Comparison of ENCODE assay signal across 17 mouse cellular contexts in genomic region chr17:62713455-62713854, GRCm38 (mm10).
"Had no signal": no experiment of that assay in that cellular context is flagged by ENCODE, and none has a peak within 500 bp of the region (broad histone marks: within the 10 kb centered on the region; RNA-seq: fewer than 3 reads in every experiment).

No protein-coding gene starts in this region.

- H3K9ac ChIP-seq: liver, embryonic 13.5 days; liver, embryonic 15.5 days; liver, postnatal 0 days; lung, embryonic 15.5 days; midbrain, embryonic 13.5 days; midbrain, embryonic 15.5 days; neural tube, embryonic 12.5 days; stomach, embryonic 15.5 days had no signal

- H3K36me3 ChIP-seq: liver, embryonic 13.5 days; liver, embryonic 15.5 days; lung, embryonic 15.5 days; midbrain, embryonic 13.5 days; midbrain, embryonic 15.5 days; neural tube, embryonic 12.5 days; stomach, embryonic 15.5 days had no signal

- H3K4me3 ChIP-seq: liver, embryonic 13.5 days; liver, embryonic 15.5 days; lung, embryonic 15.5 days; megakaryocyte, embryonic 14.5 days; midbrain, embryonic 13.5 days; midbrain, embryonic 15.5 days; neural tube, embryonic 12.5 days; stomach, embryonic 15.5 days had no signal

- DNase-seq: liver, embryonic 13.5 days; liver, postnatal 0 days; right cerebral cortex, postnatal 14 days; thymus, adult 2 months; thymus, postnatal 25 days; thymus, postnatal 4 days had no signal

- H3K27ac ChIP-seq: liver, embryonic 13.5 days; liver, embryonic 15.5 days; lung, embryonic 15.5 days; macrophage; midbrain, embryonic 13.5 days; midbrain, embryonic 15.5 days; neural tube, embryonic 12.5 days; stomach, embryonic 15.5 days; stomach, postnatal 0 days had no signal

- H3K4me2 ChIP-seq: liver, embryonic 11.5 days; liver, embryonic 13.5 days; liver, embryonic 15.5 days; lung, embryonic 15.5 days; midbrain, embryonic 11.5 days; midbrain, embryonic 13.5 days; midbrain, embryonic 15.5 days; neural tube, embryonic 12.5 days; stomach, embryonic 15.5 days had no signal

- H3K9me3 ChIP-seq: liver, embryonic 13.5 days; liver, embryonic 15.5 days; lung, embryonic 15.5 days; midbrain, embryonic 13.5 days; midbrain, embryonic 15.5 days; neural tube, embryonic 12.5 days; stomach, embryonic 15.5 days had no signal

- ATAC-seq: liver, postnatal 0 days; midbrain, embryonic 13.5 days; midbrain, embryonic 15.5 days had no signal

- H3K27me3 ChIP-seq: liver, embryonic 13.5 days; liver, embryonic 15.5 days; lung, embryonic 15.5 days; megakaryocyte, embryonic 14.5 days; midbrain, embryonic 13.5 days; midbrain, embryonic 15.5 days; neural tube, embryonic 12.5 days; stomach, embryonic 15.5 days had no signal

- H3K4me1 ChIP-seq: liver, embryonic 13.5 days; liver, embryonic 15.5 days; lung, embryonic 15.5 days; megakaryocyte, embryonic 14.5 days; stomach, embryonic 15.5 days had no signal
